Mouse (Mus musculus) R1 (cell line): Measurements from ENCODE around the gene Mn1.

Experiments
- DNase-seq: peaks from one replicate; pipeline ENCODE4 v3.0.0-alpha.2; 2018; ENCODE audit warnings: low read depth, low spot score

Gene Mn1

DNA sequence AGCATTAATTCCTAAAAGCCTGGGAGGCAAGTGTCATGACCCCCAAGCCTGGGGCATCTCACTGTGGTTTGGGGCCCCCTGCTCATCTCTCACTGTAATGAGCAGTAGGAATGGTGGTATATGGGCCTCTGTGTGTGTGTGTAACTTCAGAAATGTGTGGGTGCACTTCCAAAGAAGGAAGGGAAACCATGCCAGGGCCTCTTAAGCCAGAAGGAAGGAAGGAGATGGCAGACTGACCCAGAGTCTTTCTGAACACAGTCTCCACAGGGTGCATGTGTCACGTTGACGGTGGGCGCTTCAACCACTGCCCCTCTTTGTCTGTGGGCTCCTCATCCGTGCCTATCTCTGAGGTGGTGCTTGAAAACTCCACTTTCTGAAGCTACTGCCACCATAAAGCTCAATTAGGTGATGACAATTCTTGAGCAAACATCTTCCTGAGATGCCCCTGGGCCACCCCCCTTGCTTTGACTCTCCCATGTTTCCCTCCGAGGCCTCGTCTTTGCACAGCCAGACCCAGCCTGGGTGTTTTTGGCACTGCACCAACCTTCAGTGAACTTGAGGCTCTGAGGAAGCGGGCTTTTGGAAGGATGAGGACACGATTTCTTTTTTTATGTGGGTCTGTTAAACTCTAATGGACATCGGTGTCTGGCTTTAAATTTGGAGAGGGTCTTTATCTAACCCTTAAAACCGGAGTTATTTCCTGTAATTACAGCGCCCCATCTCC, 14.0 kb downstream of the Mn1 start:
- no peak for DNase-seq

- no peak for DNase-seq
These were observed 15.7 kb downstream of the Mn1 start for GRCm38 (mm10) chr5:111432842-111433241.

DNA sequence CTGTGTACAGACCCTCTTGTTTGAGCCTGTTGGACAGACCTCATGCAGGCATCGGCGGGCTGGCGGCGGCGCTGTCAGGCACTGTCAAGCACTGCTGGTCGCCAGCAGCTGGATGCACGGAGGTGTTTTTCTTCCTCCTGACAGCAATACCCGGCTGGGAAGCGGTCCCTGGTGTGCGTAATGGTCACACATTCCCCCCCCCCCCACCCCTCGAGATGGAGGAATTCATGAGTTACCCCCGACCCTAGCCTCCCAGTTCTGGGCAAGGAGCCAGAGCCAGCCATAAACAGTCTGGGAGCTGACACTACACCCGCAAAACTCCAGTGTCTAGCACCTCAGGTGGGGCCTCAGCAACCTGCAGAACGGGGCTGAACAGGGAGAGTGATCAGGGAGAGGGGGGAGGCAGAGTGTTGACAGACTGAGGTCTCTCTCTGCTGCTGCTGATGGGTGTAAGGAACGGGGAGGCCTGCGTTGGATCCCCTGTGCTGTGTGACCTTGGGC, 17.2 kb downstream of the Mn1 start:
- no peak for DNase-seq

DNA sequence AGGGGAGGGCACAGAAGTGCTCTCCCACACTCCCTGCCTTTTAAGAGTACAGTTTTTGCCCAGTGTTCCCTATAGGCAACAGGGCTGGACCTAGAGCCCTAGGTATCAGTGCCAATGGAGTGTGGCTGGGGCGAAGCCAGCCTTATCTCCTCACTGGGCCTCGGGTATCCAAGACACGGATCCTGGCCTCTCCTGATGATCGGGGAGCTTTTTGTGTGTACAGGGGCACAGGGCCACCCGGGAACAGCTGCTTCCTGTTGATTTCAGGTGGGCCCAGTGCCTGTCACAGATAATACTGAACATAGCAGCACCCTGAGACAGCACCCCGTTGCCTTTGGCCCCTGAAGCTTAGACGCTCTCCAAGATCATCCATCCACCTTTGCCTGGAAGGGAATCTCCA, 19.1 kb downstream of the Mn1 start:
- DNase-seq = no peak

GRCm38 (mm10) chr5:111437205-111437604, 20.0 kb downstream of the Mn1 start:
- DNase-seq = no peak

DNA sequence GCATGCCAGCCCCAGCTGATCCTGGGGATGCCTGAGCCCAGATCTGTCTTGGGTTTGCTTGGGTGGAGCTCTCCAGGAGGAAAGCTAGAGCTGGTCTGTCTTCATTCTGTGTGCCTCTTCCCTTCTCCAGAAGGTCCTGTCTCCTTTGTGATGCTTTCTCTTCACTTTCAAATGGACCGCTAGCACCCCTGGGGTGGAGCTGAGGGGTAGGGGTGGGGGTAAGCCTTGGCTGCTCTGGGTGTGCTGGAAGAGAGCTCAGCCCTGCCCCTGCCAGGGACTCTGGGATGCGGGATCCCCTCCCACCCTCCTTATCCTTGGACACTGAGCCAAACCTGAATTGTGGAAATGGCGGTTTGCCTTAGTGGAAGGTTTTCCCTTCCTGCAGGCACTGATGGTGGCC, 21.2 kb downstream of the Mn1 start:
- DNase-seq = peak; percentile 68

DNA sequence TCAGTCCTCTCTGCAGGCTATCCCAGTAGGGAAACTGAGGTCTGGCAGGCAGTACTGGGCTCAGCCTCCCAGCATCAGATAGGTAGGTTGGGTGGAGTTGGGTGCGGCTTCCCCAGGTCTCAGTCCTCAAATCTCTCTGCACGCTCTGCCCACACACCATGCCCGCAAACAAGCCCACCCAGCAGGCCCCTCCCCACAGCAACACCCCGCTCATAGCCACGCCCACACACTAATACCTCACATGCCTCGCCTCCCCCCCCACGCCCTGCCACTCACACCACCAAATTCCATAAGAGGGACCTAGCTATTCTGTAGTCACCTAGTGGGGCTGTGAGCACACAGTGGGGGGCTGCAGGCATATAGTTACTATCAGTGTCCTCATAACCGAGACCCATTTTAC, 21.7 kb downstream of the Mn1 start:
- DNase-seq = peak; percentile 47

DNA sequence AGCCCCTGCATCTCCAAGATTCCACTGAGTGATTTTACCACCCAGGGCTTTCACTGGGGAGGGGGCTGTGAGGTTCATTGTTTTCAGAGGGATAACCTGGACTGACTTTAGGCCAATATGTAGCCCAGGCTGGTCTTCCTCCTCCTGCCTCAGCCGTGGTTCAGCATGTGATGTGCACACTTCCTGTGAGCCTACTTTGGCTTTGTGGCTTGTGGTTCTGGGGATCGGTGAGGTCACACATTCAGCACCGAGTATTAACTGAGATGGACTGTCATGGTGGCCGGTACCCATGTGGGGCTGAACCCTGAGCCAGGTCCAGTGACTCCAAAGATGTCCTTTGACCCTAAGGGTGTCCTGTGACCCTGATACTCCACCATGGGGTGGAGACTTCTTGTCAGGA, 23.1 kb downstream of the Mn1 start:
- DNase-seq = no peak

- peak; percentile 15 for DNase-seq
These were observed 25.1 kb downstream of the Mn1 start for GRCm38 (mm10) chr5:111442151-111442871.

DNA sequence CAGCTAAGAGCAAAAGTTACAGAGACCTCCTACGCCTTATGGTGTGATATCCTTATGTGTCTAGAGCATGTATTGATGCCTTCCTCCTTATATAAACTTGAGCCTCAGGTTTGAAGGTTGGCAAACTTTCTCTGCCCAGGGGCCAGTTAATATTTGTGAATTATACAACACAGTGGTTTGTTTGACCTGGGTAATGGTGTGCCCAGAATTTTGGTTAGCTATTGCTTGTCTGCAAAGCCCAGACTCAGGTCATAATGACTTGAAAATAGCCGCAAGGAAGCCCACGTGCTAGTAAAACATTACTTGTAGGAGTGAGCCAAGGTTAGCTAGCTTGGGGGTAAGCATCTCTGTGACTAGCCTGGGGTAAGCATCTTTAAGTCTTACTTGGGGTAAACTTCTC, 26.5 kb downstream of the Mn1 start:
- DNase-seq = no peak

GRCm38 (mm10) chr5:111444361-111444760, 27.2 kb downstream of the Mn1 start:
- DNase-seq = no peak

DNA sequence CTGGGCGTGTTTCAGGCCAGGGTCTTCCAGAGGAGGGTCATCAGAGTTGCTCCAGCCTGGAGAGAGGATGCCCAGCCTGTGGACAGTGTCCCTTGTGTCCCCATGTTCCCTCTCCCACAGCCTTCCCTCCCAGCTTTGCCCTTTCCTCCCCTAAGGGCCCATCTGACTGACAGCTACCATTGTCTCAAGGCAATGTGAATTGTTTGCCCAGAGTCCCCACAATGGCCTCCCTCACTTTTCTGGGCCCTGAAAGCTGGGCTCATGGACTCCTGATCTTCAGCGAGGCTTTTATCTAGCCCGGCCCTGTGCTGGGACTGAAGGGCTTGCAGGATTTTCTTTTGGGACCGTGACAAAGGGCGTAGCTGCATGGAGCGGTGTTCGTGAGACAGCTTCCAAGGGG, 29.5 kb downstream of the Mn1 start:
- DNase-seq = no peak

DNA sequence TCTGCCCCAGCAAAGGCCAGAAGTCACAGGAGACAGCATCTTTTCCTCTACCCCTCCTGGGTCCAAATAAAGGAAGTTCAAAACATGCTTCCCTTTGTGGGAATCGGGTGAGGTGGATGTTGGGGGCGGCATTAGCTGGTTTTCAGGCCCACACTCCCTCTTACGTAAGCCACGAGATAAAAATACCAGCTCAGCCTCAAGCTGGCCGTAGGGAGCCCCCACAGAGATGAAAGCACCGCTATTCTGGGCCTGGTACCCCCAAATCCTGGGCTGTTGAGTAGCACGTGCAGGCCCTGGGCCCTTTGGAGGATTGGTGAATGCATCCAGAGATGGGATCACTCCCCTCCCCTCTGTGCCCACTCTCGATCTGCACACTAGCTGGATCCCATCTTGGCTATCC, 32.5 kb downstream of the Mn1 start:
- DNase-seq = no peak

DNA sequence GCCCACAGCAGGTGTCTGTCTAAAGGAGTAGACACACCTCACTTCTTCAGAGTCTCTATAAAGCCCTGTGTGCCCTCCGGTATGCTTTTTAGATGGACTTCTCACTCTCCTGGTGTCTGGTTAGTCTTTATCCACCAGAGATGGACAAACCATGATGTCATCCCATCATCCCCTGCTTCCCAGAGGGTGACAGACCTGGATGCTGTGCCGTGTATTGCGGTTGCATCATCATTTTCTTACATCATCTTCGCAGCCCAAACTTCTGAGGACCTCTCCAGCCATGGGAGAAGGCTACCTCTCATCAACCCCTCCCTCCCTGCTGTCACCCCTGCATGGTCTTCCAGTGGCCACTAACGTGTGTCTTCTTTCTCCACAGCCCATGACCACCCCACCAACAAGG, 37.1 kb downstream of the Mn1 start:
- no peak for DNase-seq

DNA sequence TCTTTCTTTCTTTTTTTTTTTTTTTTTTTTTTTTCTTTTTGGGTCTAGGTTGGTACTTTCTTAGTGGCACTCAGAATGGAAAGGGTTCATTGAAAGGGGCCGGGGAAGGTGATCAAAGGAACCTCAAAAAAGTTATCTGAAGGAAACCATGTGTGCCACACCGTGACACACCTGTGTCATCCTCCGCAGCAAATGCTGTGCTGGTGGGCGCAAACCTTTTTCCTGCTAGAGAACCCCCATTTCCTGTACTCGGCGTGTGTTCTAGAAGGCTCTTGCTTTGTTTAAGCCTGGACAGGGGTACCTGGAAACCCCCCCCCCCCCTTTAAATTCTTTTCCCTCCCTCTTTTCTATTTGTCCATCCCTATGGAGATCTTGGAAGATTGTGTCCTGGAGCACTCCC, 37.7 kb downstream of the Mn1 start:
- no peak for DNase-seq

- DNase-seq = no peak
These were observed 41.5 kb downstream of the Mn1 start for GRCm38 (mm10) chr5:111458675-111459074.

DNA sequence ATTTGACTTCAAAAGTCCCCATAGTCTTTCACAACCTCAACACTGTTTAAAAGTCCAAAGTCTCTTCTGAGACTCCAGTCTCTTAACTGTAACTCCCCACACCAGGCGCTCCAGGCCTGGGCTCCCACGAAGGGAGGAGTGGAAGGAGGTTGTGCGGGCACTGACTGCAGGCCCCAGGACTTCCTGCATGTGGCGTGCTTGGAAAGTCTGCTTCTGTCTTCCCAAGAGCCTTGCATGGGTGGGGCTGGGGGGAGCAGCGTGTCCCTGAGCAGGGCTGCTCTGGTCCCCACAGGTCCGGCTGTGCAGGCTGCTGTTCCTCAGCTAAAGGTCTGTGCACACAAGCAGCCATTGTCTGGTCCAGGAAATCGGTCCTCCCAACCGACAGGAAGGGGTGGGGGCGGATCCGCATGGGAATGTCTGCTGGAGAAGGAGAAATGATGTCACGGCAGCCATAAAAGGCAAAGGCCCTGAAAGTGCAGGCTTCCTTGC, 48.7 kb downstream of the Mn1 start:
- peak; percentile 81 for DNase-seq

- DNase-seq = peak; percentile 31
These were observed 49.3 kb downstream of the Mn1 start for GRCm38 (mm10) chr5:111466429-111466828.

- no peak for DNase-seq
These were observed 50.5 kb downstream of the Mn1 start for GRCm38 (mm10) chr5:111467699-111468098.

GRCm38 (mm10) chr5:111469195-111469882, 52.2 kb downstream of the Mn1 start:
- DNase-seq = no peak

DNA sequence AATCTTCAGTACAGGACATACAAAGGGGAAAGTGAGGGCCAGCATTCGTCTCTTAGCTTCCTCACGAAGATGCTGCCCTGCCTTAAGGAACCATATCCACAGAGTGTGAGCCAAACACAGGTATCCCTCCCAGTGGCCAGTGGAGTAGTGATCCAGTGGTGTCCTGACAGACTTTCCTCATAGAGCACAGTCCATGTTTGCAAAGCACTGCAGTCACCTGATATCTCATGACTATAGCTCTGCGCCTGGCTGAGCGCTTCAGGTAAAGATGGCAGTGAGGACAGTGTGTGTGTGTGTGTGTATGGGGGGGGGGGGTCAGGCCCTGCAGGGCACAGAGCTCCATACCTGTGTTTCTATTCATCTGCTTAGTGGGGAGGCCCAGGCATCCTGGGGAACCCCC, 53.7 kb downstream of the Mn1 start:
- DNase-seq = no peak

DNA sequence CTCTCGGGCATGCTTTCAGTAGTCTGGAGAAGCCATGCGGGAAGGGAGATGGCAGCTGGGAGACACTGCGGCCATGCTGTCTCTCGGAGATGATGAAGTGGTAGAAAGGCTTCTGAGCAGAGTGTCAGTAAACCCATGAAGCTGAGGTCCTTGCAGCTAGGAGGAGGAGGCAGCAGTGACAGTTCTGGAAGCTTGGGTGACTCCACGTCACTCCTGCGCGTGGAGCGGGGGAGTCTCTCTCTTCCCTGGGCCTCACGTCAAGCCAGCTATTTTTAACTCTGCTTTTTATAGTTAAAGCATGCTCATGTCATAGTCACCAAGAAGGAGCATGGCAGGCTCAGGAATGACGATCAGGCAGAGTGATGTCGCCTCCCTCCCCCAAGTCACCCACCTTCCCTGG, 56.3 kb downstream of the Mn1 start:
- DNase-seq = no peak
